Mouse (Mus musculus) C2C12 (cell line): ENCODE measurements at regions not wholly inside any gene's neighbourhood (a gene's known extent, or its start where the extent isn't known, plus 50 kb on each side); places are given as distances from the start of the nearest gene placed in this dataset.

Experiments
- CTCF ChIP-seq: IDR thresholded peaks from one replicate; pipeline ENCODE4 v1.5.1; 2011; ENCODE audit not compliant: control insufficient read depth, insufficient read depth, insufficient read length
- FOSL1 ChIP-seq: IDR thresholded peaks from one replicate; pipeline ENCODE4 v1.8.0; 2011; ENCODE audit warnings: mild to moderate bottlenecking, low read length; ENCODE audit not compliant: poor library complexity, insufficient read depth, severe bottlenecking
- MAX ChIP-seq: IDR thresholded peaks from one replicate; pipeline ENCODE4 v1.6.1; 2011; ENCODE audit warnings: mild to moderate bottlenecking, control low read depth
- MYOD1 ChIP-seq: IDR thresholded peaks from one replicate; pipeline ENCODE4 v1.6.1; 2011; ENCODE audit warnings: low read depth; ENCODE audit not compliant: control insufficient read depth, insufficient read length
- USF1 ChIP-seq: IDR thresholded peaks from one replicate; pipeline ENCODE4 v1.6.1; 2011; ENCODE audit warnings: low read depth, mild to moderate bottlenecking, control low read depth, moderate library complexity

DNA sequence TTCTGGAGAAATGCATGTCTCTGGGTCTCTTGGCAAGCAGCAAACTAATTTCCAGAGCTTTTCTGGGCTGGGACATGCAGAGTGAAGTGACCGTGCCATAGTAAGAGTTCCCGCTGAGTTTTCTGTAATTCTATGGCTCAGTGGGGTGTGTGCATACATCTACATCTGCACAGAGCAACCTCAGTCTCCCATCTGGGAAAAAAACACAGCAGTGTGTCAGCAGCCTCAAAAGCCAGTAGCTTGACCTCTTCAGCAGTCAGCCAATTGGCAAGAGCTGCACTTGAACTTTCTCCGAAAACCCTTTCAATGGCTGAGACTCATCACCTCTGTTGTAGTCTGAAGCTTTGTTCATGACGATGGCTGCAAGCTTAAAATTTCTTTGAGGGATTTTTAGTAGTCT lies 171.9 kb upstream of the Tenm4 start:
- no peak for TF ChIP-seq CTCF
- TF ChIP-seq MAX: no peak
- no peak for TF ChIP-seq FOSL1
- no peak for TF ChIP-seq MYOD1
- TF ChIP-seq USF1: no peak
